Mouse (Mus musculus) heart, postnatal 25 days (tissue): Measurements from ENCODE around the gene Fam129c. TPM values are rescaled to one million over a fixed set of nuclear protein-coding genes. Genes with fewer than 3 reads are reported as not detected.

Experiments
- DNase-seq: peaks from one replicate; pipeline ENCODE4 v3.0.0; 2022; ENCODE audit warnings: low spot score
- intact Hi-C: fragments of 180-260 bp; cut with DNase I; formaldehyde crosslinking; loops from one replicate; pipeline ENCODE4 v1.15.1; 2025
- total RNA-seq, 2 experiments: library from RNA; stranded (reverse); gene quantifications; 2 replicates each; pipeline ENCODE4 v1.2.3; 2021

Gene Fam129c
- total RNA-seq, 2 experiments from 2014 or later = 0.81 to 1.5 TPM

- intact Hi-C loops = no loop called here
- peak; percentile 67 for DNase-seq
Observed at GRCm38 (mm10) chr8:71572847-71573633, 24.4 kb upstream of the Fam129c start.

GRCm38 (mm10) chr8:71574426-71574825 is 23.0 kb upstream of the Fam129c start:
- no peak for DNase-seq
- intact Hi-C loops = no loop called here

- no peak for DNase-seq
- intact Hi-C loops = no loop called here
Observed at GRCm38 (mm10) chr8:71575020-71575419, 22.4 kb upstream of the Fam129c start.

- DNase-seq = no peak
- intact Hi-C loops = no loop called here
Observed at GRCm38 (mm10) chr8:71577856-71578387, 19.5 kb upstream of the Fam129c start.

- intact Hi-C loops = no loop called here
- DNase-seq = no peak
Observed at GRCm38 (mm10) chr8:71579009-71579408, 18.4 kb upstream of the Fam129c start.

GRCm38 (mm10) chr8:71579476-71579875 is 18.0 kb upstream of the Fam129c start:
- intact Hi-C loops = no loop called here
- DNase-seq = no peak

GRCm38 (mm10) chr8:71580201-71580600 is 17.2 kb upstream of the Fam129c start:
- intact Hi-C loops = no loop called here
- DNase-seq = no peak

- intact Hi-C loops = loop anchor here (2.0 kb wide), 1 partner anchor 74 kb away; no protein-coding TSS in a partner anchor
- DNase-seq = no peak
Observed at GRCm38 (mm10) chr8:71586891-71587290, 10.6 kb upstream of the Fam129c start.

GRCm38 (mm10) chr8:71588762-71589161 is 8.7 kb upstream of the Fam129c start:
- DNase-seq = no peak
- intact Hi-C loops = no loop called here

- no peak for DNase-seq
Observed at GRCm38 (mm10) chr8:71591017-71591416, 6.4 kb upstream of the Fam129c start.

GRCm38 (mm10) chr8:71591471-71592373 is 5.7 kb upstream of the Fam129c start, which contains the start of gene Pgls:
Gene Pgls (plus strand): TSS chr8:71592176.
- intact Hi-C loops = no loop called here
- peak; percentile 92 for DNase-seq

More at GRCm38 (mm10) chr8:71591017-71591416, 6.4 kb upstream of the Fam129c start:
- intact Hi-C loops = no loop called here

- DNase-seq = peak; percentile 64
- intact Hi-C loops = no loop called here
Observed at GRCm38 (mm10) chr8:71592374-71593170, 4.9 kb upstream of the Fam129c start.

- no peak for DNase-seq
- intact Hi-C loops = no loop called here
Observed at GRCm38 (mm10) chr8:71593556-71594323, 3.7 kb upstream of the Fam129c start.

- intact Hi-C loops = no loop called here
- DNase-seq = no peak
Observed at GRCm38 (mm10) chr8:71594324-71594722, 3.1 kb upstream of the Fam129c start.

- intact Hi-C loops = loop anchor here (1.0 to 5.0 kb wide), 4 partner anchors 35 to 155 kb away; no protein-coding TSS in a partner anchor
- DNase-seq = peak; percentile 68
Observed at GRCm38 (mm10) chr8:71595862-71596261, 1.6 kb upstream of the Fam129c start.

GRCm38 (mm10) chr8:71596384-71596783 is 1.1 kb upstream of the Fam129c start:
- DNase-seq = no peak
- intact Hi-C loops = loop anchor here (1.0 to 5.0 kb wide), 4 partner anchors 35 to 156 kb away; no protein-coding TSS in a partner anchor

GRCm38 (mm10) chr8:71596798-71597197 is 650 bp upstream of the Fam129c start:
- no peak for DNase-seq

GRCm38 (mm10) chr8:71598375-71598774 is 927 bp downstream of the Fam129c start:
- no peak for DNase-seq
- intact Hi-C loops = loop anchor here (5.0 kb wide), 1 partner anchor 34 kb away; no protein-coding TSS in a partner anchor

More at GRCm38 (mm10) chr8:71596798-71597197, 650 bp upstream of the Fam129c start:
- intact Hi-C loops = loop anchor here (1.0 to 5.0 kb wide), 4 partner anchors 35 to 156 kb away; no protein-coding TSS in a partner anchor
